Mouse (Mus musculus): ENCODE results near the gene Bicral.

- no peak for TF ChIP-seq CTCF (IDR thresholded peaks at IDR 0.05)
- TF ChIP-seq EP300 (IDR thresholded peaks at IDR 0.05) = peak; percentile 80
Observed at GRCm38 (mm10) chr17:46874133-46874532, 15.9 kb upstream of the Bicral start.
